Mouse (Mus musculus): Measurements from ENCODE around the gene Tmem51. TPM values are rescaled to one million over a fixed set of nuclear protein-coding genes. Genes with fewer than 3 reads are reported as not detected.
A peak's percentile ranks its signal among the peaks of the same experiment; 100 is the strongest.
"Not testable (repeated sequence)": the region's sequence is repeated elsewhere in the genome, so short reads cannot be mapped to it uniquely, and the experiment has no call there.

The Tmem51 gene
- polyA plus RNA-seq, 1 experiment from 2014 or later, result 14.2 TPM

- no peak overlapping the region for H3K4me3 ChIP-seq
- no peak overlapping the region for H3K27ac ChIP-seq
- H3K4me1 ChIP-seq, result peaks cover 15% of the 10 kb centered on the region
- no peak overlapping the region for H3K9ac ChIP-seq
- no peak overlapping the region for H3K4me2 ChIP-seq (replicated peaks)
- WGBS, result 93% methylated on average over 11 of the region's 11 CpGs
- H3K36me3 ChIP-seq, result no peaks in the 10 kb centered on the region
- ATAC-seq (ENCODE audit: low FRiP score, low read depth), result no peak
- H3K27me3 ChIP-seq, result no peaks in the 10 kb centered on the region
- no peaks in the 10 kb centered on the region for H3K9me3 ChIP-seq
These were observed 29.5 kb downstream of the Tmem51 start for GRCm38 (mm10) chr4:142054580-142054979.

- Histone ChIP-seq H3K4me1 (peaks cover 18% of the 10 kb centered on the region), H3K36me3 (no peaks in the 10 kb centered on the region), H3K9ac (no peak overlapping the region), H3K27ac (no peak overlapping the region; the same call in 1 of the 2 replicates), H3K9me3 (no peaks in the 10 kb centered on the region), H3K4me2 (replicated peaks) (no peak overlapping the region), H3K27me3 (no peaks in the 10 kb centered on the region), H3K4me3 (no peak overlapping the region)
- 49% methylated on average over 9 of the region's 9 CpGs for WGBS
- no peak for ATAC-seq (ENCODE audit: low FRiP score, low read depth)
These were observed 30.2 kb downstream of the Tmem51 start for GRCm38 (mm10) chr4:142053661-142054448.

DNA sequence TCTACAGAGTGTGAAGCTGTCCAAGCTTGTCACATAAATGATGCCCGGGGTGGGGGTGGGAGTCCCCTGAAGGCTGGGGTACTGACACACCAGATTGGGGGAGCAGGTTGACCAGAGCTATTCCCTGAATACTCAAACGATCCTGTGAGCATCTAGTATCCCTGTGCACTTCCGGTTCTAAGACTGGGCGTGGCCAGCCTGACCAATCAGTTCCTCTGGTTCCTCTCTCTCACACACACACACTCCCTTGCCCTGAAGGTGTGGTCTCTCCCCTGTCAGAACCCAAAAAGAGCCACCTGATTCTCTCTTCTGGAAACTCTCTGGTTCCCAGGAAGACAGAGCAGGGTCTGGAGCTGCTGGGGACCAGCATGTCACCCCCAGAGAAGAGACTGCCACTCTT lies 30.8 kb downstream of the Tmem51 start:
- H3K4me1 ChIP-seq, result peaks cover 18% of the 10 kb centered on the region
- WGBS, result 49% methylated on average over 4 of the region's 4 CpGs
- no peak overlapping the region for H3K9ac ChIP-seq
- ATAC-seq (ENCODE audit: low FRiP score, low read depth), result no peak
- no peak overlapping the region for H3K4me3 ChIP-seq
- H3K4me2 ChIP-seq (replicated peaks), result no peak overlapping the region
- H3K36me3 ChIP-seq, result no peaks in the 10 kb centered on the region
- H3K27ac ChIP-seq, result no peak overlapping the region; the same call in 1 of the 2 replicates
- H3K27me3 ChIP-seq, result no peaks in the 10 kb centered on the region
- H3K9me3 ChIP-seq, result no peaks in the 10 kb centered on the region

DNA sequence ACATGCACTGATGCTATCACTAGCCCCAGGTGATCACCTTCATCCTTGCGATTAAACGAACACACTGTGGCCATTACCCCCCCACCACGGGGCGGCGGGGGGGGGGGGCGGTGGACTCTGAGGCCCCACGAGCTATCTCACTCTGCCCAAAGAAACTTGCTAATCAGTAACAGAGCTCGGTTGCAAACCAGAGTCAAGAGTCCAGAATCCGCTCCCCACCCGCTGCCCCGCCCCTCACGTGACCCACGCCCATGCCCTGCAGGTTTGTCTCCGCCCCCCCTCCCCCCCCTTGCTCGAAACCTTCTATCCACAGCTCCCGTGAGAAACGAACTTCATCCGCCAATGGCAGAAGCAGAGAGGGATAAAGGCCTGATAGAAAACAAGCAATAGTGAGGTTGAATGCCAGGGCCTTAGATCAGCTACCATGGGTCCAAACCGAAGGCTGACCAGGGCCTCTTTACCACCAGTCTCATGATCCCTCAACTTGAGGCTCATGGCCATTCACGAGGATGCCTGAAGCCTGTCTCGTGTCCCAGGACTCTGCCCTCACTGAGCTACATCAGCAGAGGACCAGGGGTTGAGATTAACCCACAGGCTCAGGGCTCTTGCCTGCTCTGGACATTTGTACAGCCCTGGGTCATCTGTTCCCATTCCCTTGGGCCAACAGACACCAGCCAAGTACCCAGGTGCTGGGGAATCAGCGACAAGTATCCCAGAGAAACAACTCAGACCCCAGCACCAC lies 31.5 kb downstream of the Tmem51 start:
- WGBS, result 35% methylated on average over 21 of the region's 22 CpGs
- Histone ChIP-seq H3K4me2 (replicated peaks) (peak overlapping the region; percentile 51), H3K4me3 (no peak overlapping the region)

GRCm38 (mm10) chr4:142051883-142052282 lies 32.2 kb downstream of the Tmem51 start:
- H3K9ac ChIP-seq; H3K9me3 ChIP-seq; H3K4me3 ChIP-seq; ATAC-seq (ENCODE audit: low FRiP score, low read depth); H3K36me3 ChIP-seq; H3K27ac ChIP-seq; H3K27me3 ChIP-seq: not testable (repeated sequence)
- WGBS, result 77% methylated on average over 6 of the region's 6 CpGs
- peaks cover 14% of the 10 kb centered on the region for H3K4me1 ChIP-seq
- peak overlapping the region; percentile 51 for H3K4me2 ChIP-seq (replicated peaks)

More for the DNA sequence above, 31.5 kb downstream of the Tmem51 start:
- H3K4me1 ChIP-seq, result peaks cover 14% of the 10 kb centered on the region
- H3K27ac ChIP-seq, result 0 out of 2 replicates have a peak overlapping the region, but pooled peaks have one; percentile 22
- H3K9ac ChIP-seq, result no peak overlapping the region
- no peaks in the 10 kb centered on the region for H3K36me3 ChIP-seq
- ATAC-seq (ENCODE audit: low FRiP score, low read depth), result no peak
- no peaks in the 10 kb centered on the region for H3K27me3 ChIP-seq
- no peaks in the 10 kb centered on the region for H3K9me3 ChIP-seq

DNA sequence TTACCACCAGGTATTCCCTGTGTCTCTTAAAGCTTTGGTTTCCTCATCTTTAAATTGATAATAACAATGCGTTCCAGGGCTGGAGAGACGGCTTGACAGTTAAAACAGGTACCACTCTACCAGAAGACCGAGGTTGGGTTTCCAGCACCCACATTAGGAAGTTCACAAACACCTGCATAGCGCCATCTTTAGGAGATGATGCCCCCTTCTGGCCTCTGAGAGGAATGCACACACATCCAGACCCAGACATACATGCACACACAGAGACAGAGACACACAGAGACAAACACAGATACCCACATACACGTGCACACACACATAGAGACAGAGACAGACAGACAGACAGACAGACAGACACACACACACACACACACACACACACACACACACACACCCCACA lies 34.1 kb downstream of the Tmem51 start:
- no peak overlapping the region for H3K4me3 ChIP-seq
- no peak for ATAC-seq (ENCODE audit: low FRiP score, low read depth)
- H3K9ac ChIP-seq, result no peak overlapping the region
- H3K27me3 ChIP-seq, result no peaks in the 10 kb centered on the region
- no peak overlapping the region for H3K27ac ChIP-seq
- H3K4me2 ChIP-seq (replicated peaks), result no peak overlapping the region
- H3K9me3 ChIP-seq, result no peaks in the 10 kb centered on the region
- WGBS, result 95% methylated on average over 5 of the region's 5 CpGs
- peaks cover 23% of the 10 kb centered on the region for H3K4me1 ChIP-seq
- no peaks in the 10 kb centered on the region for H3K36me3 ChIP-seq

DNA sequence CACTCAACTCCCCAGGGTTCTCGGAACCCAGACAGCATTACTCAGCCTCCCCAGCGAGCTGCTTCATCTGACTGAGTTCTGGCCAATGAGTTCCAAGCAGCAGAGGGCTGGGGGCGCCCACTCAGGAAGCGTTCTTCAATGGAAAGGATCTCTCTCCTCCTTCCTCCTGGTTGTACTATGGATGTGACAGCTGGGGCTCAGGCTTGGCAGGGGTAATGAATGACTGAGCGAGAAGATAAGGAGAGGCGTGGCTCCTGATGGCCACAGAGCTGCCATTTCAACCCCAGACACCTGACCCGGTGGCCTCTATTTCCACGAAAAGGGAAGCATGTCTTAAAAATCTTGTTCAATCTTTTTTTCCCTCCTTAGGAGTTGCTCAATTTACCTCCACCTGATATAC lies 35.7 kb downstream of the Tmem51 start:
- ATAC-seq (ENCODE audit: low FRiP score, low read depth), result no peak
- Histone ChIP-seq H3K27ac (no peak overlapping the region), H3K4me2 (replicated peaks) (no peak overlapping the region), H3K9ac (no peak overlapping the region), H3K4me3 (no peak overlapping the region), H3K36me3 (no peaks in the 10 kb centered on the region), H3K4me1 (peaks cover 32% of the 10 kb centered on the region), H3K27me3 (no peaks in the 10 kb centered on the region), H3K9me3 (no peaks in the 10 kb centered on the region)
- 79% methylated on average over 8 of the region's 8 CpGs for WGBS

- ATAC-seq (ENCODE audit: low FRiP score, low read depth), result no peak
- Histone ChIP-seq H3K4me1 (peaks cover 31% of the 10 kb centered on the region), H3K9me3 (no peaks in the 10 kb centered on the region), H3K4me3 (no peak overlapping the region), H3K4me2 (replicated peaks) (no peak overlapping the region), H3K27ac (no peak overlapping the region), H3K27me3 (no peaks in the 10 kb centered on the region), H3K36me3 (no peaks in the 10 kb centered on the region), H3K9ac (no peak overlapping the region)
- 89% methylated on average over 5 of the region's 5 CpGs for WGBS
These were observed 37.1 kb downstream of the Tmem51 start for GRCm38 (mm10) chr4:142047005-142047404.

- no peaks in the 10 kb centered on the region for H3K27me3 ChIP-seq
- H3K9me3 ChIP-seq, result no peaks in the 10 kb centered on the region
- no peak overlapping the region for H3K9ac ChIP-seq
- no peak for ATAC-seq (ENCODE audit: low FRiP score, low read depth)
- no peak overlapping the region for H3K4me2 ChIP-seq (replicated peaks)
- peaks cover 34% of the 10 kb centered on the region for H3K4me1 ChIP-seq
- no peak overlapping the region for H3K4me3 ChIP-seq
- WGBS, result 82% methylated on average over 7 of the region's 7 CpGs
- no peak overlapping the region for H3K27ac ChIP-seq
- H3K36me3 ChIP-seq, result no peaks in the 10 kb centered on the region
These were observed 37.6 kb downstream of the Tmem51 start for GRCm38 (mm10) chr4:142046496-142046895.

GRCm38 (mm10) chr4:142045595-142046163 lies 38.4 kb downstream of the Tmem51 start:
- no peak for ATAC-seq (ENCODE audit: low FRiP score, low read depth)
- WGBS, result 59% methylated on average over 14 of the region's 14 CpGs

DNA sequence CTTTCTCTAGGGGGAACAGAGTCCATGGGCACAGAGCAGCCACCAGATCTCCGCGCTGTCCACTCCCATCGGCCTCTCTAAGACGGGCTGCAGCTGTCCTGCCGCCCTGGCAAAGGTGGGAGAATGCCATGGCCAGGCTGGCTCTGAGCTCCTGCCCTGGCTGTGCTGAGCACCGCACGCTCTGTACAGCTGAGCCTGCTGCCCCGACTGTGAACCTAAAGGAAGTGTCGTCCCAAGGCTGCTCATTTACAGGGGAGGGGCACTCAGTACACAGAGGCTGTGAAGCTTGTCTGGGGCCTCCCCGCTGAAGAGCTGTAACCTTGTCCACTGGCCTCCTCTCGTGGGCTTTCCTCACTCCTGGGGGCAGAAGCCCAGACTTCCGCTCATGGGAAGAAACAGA lies 39.7 kb downstream of the Tmem51 start:
- Histone ChIP-seq H3K27ac (no peak overlapping the region), H3K9ac (no peak overlapping the region; the same call in 1 of the 2 replicates), H3K27me3 (no peaks in the 10 kb centered on the region), H3K9me3 (no peaks in the 10 kb centered on the region), H3K4me2 (replicated peaks) (no peak overlapping the region), H3K36me3 (no peaks in the 10 kb centered on the region), H3K4me1 (peaks cover 41% of the 10 kb centered on the region), H3K4me3 (no peak overlapping the region)
- WGBS, result 57% methylated on average over 12 of the region's 12 CpGs
- no peak for ATAC-seq (ENCODE audit: low FRiP score, low read depth)

More at GRCm38 (mm10) chr4:142045595-142046163, 38.4 kb downstream of the Tmem51 start:
- no peak overlapping the region for H3K4me3 ChIP-seq
- H3K27me3 ChIP-seq, result no peaks in the 10 kb centered on the region
- no peak overlapping the region for H3K4me2 ChIP-seq (replicated peaks)
- H3K36me3 ChIP-seq, result no peaks in the 10 kb centered on the region
- H3K9me3 ChIP-seq, result no peaks in the 10 kb centered on the region
- peaks cover 41% of the 10 kb centered on the region for H3K4me1 ChIP-seq
- H3K27ac ChIP-seq, result no peak overlapping the region
- H3K9ac ChIP-seq, result no peak overlapping the region

DNA sequence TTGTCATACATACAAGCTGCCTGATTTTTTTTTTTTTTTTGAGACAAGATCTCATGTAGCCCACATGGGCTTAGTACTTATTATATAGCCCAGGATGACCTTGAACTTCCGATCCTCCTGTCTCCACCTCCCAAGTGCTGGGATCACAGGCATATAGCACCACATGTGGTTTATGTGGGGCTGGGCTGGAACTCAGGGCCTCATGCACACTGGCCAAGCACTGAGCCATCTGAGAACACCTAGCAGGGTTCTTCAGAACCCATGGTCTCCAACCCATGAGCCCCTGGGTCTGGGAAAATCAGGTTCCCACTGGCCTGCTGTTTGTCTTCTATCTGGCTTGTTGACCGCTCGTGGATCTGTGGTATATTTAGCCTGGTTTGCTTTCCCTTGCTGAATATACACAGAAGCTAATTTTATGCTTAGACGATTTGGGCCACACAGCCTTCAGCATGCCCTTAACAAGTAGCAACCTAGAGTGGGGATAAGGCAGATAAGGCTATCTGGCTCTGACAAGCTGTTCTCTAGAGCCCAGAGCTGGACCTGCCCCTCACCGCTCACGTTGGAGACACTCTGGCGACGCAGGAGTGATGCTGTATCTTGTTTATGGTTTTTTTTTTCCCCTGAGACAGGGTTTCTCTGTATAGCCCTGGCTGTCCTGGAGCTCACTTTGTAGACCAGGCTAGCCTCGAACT lies 44.3 kb downstream of the Tmem51 start:
- 91% methylated on average over 9 of the region's 9 CpGs for WGBS
- Histone ChIP-seq H3K4me3 (no peak overlapping the region), H3K27ac (no peak overlapping the region), H3K27me3 (no peaks in the 10 kb centered on the region), H3K9me3 (no peaks in the 10 kb centered on the region), H3K4me1 (peaks cover 51% of the 10 kb centered on the region), H3K4me2 (replicated peaks) (no peak overlapping the region), H3K36me3 (peaks cover 18% of the 10 kb centered on the region), H3K9ac (no peak overlapping the region)
- ATAC-seq (ENCODE audit: low FRiP score, low read depth), result no peak

Data from limb, embryonic 13.5 days (tissue).